Mouse (Mus musculus) layer of hippocampus, postnatal 10 days (tissue): Measurements from ENCODE around the gene Ubxn11. TPM values are rescaled to one million over a fixed set of nuclear protein-coding genes. Genes with fewer than 3 reads are reported as not detected.

Experiments
- DNase-seq, 2 experiments: peaks; one replicate each; pipeline ENCODE4 v3.0.0; 2021; ENCODE audit warnings: low spot score in 2 of 2
- total RNA-seq, 2 experiments: library from RNA; stranded (reverse); gene quantifications; 2 replicates each; pipeline ENCODE4 v1.2.3; 2021

The Ubxn11 gene
- total RNA-seq, 2 experiments from 2014 or later = 19.5 to 23.2 TPM

DNA sequence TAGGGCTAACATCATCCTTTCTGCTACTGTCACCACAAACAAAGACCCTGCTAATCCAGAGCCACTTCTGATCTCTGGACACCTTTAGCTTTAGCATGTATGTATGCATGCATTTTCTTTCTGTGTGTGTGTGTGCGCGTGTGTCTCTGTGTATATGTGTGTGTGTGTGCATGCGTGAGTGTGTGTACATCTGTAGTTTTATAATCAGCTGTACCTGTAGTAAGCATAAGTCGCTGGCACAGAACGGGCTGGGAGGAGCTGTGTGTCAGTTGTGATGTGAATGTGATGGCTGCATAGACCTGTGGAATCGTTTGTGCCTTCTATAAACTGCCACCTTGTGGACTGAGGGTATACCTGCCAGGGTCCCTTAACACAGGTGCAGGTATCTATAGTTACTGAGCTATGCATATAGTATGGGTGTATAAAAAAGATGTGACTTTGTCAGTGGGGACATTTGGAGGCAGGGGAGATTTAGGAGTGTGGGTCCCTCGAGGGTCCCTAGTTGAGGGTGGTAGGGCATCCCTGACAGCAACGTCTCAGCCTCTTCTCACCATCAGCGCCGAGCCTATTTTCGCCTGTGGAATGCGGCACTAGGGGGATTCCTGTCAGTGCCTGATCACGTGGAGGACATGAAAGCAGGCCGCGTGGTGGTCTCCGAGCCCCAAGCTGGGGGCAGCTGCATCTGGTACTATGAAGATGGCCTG lies 11.7 kb upstream of the Ubxn11 start:
- DNase-seq = no peak

DNA sequence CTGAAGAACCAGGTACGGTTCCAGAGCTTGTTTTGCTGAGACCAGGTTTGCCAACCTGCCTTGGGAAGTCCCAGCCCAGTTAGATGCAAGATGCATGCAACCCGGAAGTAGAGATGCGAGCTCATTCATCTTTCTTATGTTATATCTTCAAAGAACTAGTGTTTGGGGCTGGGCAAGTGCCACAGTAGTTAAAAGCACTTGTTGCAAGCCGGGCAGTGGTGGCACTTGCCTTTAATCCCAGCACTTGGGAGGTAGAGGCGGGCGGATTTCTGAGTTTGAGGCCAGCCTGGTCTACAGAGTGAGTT lies 11.2 kb upstream of the Ubxn11 start:
- DNase-seq = no peak

- DNase-seq = peak; percentile 43 to 55
These were observed 9.7 kb upstream of the Ubxn11 start for GRCm38 (mm10) chr4:134092382-134093288.

GRCm38 (mm10) chr4:134094004-134094564 lies 8.3 kb upstream of the Ubxn11 start:
- no peak for DNase-seq

DNA sequence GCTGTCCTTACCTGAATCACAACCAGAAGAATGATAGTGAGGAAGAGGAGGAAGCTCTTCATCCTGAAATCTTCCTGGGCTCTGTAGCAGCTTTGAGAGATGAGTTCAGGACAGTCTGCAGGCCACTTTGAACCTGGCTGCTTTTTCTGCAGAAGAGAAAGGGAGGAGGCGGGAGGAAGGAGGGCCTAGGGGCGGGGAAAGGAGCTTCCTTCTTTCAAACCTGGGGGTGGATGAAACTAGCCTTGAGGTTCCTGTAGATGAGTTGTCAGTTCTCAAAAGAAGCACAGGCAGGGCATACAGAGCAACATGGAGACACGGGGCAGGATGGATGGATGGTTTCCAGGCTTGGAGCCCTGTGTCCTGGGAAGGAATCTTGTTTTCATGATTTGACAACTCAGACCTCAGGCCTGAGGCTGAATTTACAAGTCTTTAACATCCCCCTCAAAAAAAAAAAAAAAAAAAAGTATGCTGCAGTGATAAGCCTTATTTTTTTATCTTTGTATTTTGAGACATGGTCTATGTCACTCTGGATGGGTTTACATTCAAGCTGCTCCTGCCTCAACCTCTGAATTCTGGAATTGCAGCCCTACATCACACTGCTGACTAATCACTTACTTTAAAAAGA lies 7.3 kb upstream of the Ubxn11 start, which contains the start of gene Cd52:
Gene Cd52, minus strand, starts transcription at position 160 of the 625 bp plus-strand sequence.
- DNase-seq = no peak

GRCm38 (mm10) chr4:134096120-134096519 lies 6.2 kb upstream of the Ubxn11 start:
- no peak for DNase-seq

- DNase-seq = no peak
These were observed 5.3 kb upstream of the Ubxn11 start for GRCm38 (mm10) chr4:134097015-134097608.

DNA sequence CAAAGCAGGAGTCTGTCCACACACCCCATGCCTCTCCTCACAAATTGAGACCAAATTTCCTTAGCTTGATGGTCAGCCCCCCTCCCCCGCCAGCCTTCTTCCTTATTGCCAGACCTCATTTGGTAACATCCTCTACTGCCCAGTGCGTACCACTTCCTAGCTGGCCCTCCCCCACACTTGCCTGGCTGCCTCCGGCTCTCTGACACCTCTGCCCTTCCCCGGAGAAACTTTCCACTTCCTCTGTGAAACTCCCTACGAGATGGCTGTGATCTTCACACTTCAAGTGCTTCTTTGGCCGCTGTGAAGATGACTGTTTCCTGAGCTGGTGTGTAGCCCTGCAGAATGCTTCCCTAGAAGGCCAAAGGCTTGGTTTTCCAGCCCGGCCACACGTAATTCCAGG lies 3.7 kb upstream of the Ubxn11 start:
- no peak for DNase-seq

- DNase-seq = no peak
These were observed 2.1 kb upstream of the Ubxn11 start for GRCm38 (mm10) chr4:134100245-134100644.

DNA sequence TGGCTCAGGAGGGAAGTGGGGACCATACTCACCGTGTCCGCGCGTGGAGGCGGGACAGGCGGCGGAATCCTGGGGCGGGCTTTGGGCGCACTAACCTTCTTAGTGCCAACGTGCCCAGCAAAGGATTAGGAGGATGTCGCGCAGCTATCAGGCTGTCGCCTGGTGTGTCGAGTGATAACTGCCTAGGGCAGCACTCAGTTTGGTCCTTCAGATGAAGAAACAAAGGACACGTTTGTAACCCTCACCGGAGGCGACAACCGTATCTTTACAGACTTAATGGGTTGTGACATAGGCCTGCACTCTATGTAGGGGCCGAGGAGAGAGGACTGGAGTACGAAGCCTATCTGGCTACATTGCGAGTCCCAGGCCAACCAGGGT lies 361 bp downstream of the Ubxn11 start:
- no peak for DNase-seq

DNA sequence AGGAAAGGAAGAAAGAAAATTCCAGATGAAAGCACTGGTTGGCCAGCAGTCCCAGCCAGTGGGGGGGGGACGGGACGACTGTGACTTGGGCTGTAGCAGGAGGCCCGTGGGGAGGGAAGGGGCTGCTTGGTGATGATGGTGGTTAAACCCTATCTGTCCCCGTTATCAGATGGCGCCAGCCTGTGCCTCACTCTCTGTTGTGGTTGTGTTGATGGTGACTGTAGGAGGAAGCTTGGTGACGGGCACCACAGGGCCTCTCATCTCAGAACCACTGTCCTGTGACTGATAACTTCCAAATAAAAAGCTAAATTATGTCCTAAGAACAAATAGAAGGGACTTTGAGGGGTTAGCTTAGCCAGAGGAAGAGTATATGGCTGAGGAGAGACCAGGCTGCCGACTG lies 3.7 kb downstream of the Ubxn11 start:
- DNase-seq = no peak

GRCm38 (mm10) chr4:134107730-134108129 lies 5.4 kb downstream of the Ubxn11 start:
- no peak for DNase-seq

DNA sequence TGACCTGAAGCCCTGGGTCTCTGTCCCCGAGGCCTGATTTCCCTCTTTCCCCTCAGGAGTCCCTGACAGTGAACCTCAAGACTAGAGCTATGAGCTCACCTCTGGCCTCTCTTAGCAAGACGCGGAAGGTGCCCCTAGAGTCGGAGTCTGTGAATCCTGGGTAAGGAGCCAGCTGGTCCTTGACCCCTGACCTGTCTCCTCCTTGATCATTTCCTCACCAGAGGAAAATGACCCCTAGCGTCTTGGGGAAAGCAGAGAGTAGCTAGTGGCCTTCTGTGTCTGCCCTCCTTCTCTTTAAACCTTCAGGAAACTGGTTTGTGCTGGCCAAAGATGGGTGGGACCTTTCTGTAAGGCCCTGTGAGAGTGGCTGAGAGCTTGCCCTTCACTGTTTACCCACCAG lies 5.8 kb downstream of the Ubxn11 start:
- no peak for DNase-seq

DNA sequence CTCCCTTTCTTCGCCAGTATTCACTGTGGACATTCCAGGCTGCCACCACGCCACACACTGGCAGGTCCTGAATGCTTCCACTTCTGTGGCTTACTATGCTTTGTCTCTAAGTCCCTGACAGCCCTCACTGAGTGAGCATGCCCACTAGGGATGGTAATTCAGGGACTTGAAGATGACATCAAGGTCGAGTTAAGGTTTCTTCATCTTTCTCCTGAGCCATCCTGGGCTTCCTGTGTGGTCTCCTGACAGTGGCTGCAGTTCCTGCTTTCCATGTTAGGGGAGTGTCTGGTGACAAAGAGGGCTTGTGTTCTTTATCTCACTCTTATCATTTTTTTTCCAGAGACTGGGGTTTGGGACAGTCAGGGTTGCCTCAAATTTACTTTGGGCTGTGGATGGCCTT lies 8.3 kb downstream of the Ubxn11 start:
- no peak for DNase-seq

DNA sequence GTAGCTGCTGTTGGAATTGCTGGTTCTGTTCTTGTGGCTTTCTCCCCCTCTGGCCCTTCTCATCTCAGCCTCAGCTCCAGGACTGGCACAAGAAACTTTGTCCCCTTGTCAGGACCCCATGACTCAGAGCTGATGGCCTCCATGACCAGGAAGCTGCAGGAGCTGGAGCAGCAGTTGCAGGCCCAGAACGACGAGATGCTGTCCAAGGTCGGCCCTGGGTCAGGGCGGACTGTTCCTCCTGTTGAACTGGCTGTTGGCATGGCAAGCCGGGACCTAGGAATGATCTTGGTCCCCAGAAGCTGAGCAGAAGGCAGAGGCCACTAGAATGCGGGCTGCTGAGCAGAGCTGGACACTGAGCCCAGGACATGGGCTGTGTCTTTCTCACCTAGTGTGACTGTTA lies 10.0 kb downstream of the Ubxn11 start:
- DNase-seq = no peak

GRCm38 (mm10) chr4:134113356-134113994 lies 11.1 kb downstream of the Ubxn11 start:
- DNase-seq = no peak

DNA sequence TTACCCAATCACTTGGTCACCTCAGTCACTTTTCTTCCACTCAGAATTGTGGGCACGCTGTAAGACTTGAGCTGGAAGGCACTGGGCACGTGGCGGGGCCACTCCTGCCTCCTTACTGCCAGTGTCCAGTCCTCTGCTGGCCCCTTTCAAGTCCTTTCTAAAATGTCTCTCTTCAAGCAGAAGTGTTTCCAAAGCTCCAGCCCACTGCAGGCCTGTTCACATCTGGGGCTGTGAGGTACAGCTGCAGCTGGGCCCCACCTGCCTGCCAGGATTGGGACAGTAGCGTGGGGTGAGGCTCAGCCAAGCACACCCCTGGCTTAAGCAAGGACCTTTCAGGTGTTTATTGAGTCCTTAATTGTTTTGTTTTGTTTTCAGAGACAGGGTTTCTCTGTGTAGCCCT lies 11.7 kb downstream of the Ubxn11 start:
- no peak for DNase-seq

- no peak for DNase-seq
These were observed 13.1 kb downstream of the Ubxn11 start for GRCm38 (mm10) chr4:134115215-134116144.

GRCm38 (mm10) chr4:134116501-134116900 lies 14.1 kb downstream of the Ubxn11 start:
- DNase-seq = no peak

DNA sequence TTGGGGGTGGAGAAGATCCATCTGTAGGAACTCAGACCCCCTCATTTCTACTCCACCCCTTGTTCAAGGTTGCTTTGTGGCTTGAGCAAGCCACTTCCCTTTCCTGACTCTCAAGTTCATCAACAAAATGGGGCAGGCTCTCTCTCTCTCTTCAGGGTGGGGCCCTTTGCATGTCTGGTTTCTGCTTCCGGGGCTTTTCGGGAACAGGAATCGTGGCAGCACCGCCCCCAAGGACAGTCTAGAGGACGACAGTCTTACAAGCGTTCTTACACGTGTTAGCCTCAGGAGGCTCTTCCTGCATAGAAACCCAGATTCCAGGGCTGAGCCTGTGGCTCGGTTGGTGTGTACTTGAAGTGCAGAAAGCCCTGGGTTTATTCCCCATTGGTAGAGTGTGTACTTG lies 14.6 kb downstream of the Ubxn11 start:
- DNase-seq = no peak
